Mouse (Mus musculus): ENCODE measurements around the gene Arhgap22. TPM values are rescaled to one million over a fixed set of nuclear protein-coding genes. Genes with fewer than 3 reads are reported as not detected.

The Arhgap22 gene
- total RNA-seq, 2 experiments from 2014 or later, result 3.6 to 5.3 TPM

GRCm38 (mm10) chr14:33212958-33213309 lies 892 bp upstream of the Arhgap22 start:
- DNase-seq, result no peak

GRCm38 (mm10) chr14:33214767-33215128 lies 922 bp downstream of the Arhgap22 start:
- no peak for DNase-seq

- no peak for DNase-seq
Measured at GRCm38 (mm10) chr14:33215163-33215562, 1.3 kb downstream of the Arhgap22 start.

GRCm38 (mm10) chr14:33216343-33217208 lies 2.8 kb downstream of the Arhgap22 start:
- no peak for DNase-seq

- no peak for DNase-seq
Measured at GRCm38 (mm10) chr14:33225235-33225634, 11.4 kb downstream of the Arhgap22 start.

- no peak for DNase-seq
Measured at GRCm38 (mm10) chr14:33230672-33231071, 16.8 kb downstream of the Arhgap22 start.

GRCm38 (mm10) chr14:33231311-33231710 lies 17.5 kb downstream of the Arhgap22 start:
- no peak for DNase-seq

- DNase-seq, result no peak
Measured at GRCm38 (mm10) chr14:33232048-33232447, 18.2 kb downstream of the Arhgap22 start.

- DNase-seq, result no peak
Measured at GRCm38 (mm10) chr14:33235661-33236060, 21.8 kb downstream of the Arhgap22 start.

- DNase-seq, result no peak
Measured at GRCm38 (mm10) chr14:33240400-33240799, 26.6 kb downstream of the Arhgap22 start.

- DNase-seq, result peak in 1 of 2 experiments; percentile 41
Measured at GRCm38 (mm10) chr14:33243261-33243660, 29.4 kb downstream of the Arhgap22 start.

GRCm38 (mm10) chr14:33244519-33244918 lies 30.7 kb downstream of the Arhgap22 start:
- DNase-seq, result no peak

- no peak for DNase-seq
Measured at GRCm38 (mm10) chr14:33244946-33245345, 31.1 kb downstream of the Arhgap22 start.

- peak; percentile 33 to 53 for DNase-seq
Measured at GRCm38 (mm10) chr14:33246476-33246875, 32.6 kb downstream of the Arhgap22 start.

- DNase-seq, result peak; percentile 66 to 74
Measured at GRCm38 (mm10) chr14:33247623-33248022, 33.8 kb downstream of the Arhgap22 start.

- no peak for DNase-seq
Measured at GRCm38 (mm10) chr14:33248741-33249140, 34.9 kb downstream of the Arhgap22 start.

GRCm38 (mm10) chr14:33250215-33250939 lies 36.6 kb downstream of the Arhgap22 start:
- DNase-seq, result peak; percentile 68

GRCm38 (mm10) chr14:33250956-33251745 lies 37.3 kb downstream of the Arhgap22 start:
- DNase-seq, result no peak

GRCm38 (mm10) chr14:33258256-33258655 lies 44.4 kb downstream of the Arhgap22 start:
- no peak for DNase-seq

- peak; percentile 58 to 59 for DNase-seq
Measured at GRCm38 (mm10) chr14:33260131-33260530, 46.3 kb downstream of the Arhgap22 start.

GRCm38 (mm10) chr14:33264795-33265194 lies 51.0 kb downstream of the Arhgap22 start:
- no peak for DNase-seq

- DNase-seq, result no peak
Measured at GRCm38 (mm10) chr14:33276240-33276639, 62.4 kb downstream of the Arhgap22 start.

- DNase-seq, result no peak
Measured at GRCm38 (mm10) chr14:33278374-33278773, 64.5 kb downstream of the Arhgap22 start.
